Mouse (Mus musculus): ENCODE data around the gene Hltf.

- TF ChIP-seq POLR2A (IDR thresholded peaks at IDR 0.05; ENCODE audit: low read depth, low read length) (no peak), CTCF (IDR thresholded peaks at IDR 0.05; ENCODE audit: extremely low read depth, insufficient read depth, insufficient read length, insufficient replicate concordance) (no peak)
Measured at GRCm38 (mm10) chr3:20104318-20104717, 46.7 kb downstream of the Hltf start.
